Mouse (Mus musculus): ENCODE results near the gene Mrgprb1. TPM values are rescaled to one million over a fixed set of nuclear protein-coding genes. Genes with fewer than 3 reads are reported as not detected.
"Not testable (repeated sequence)": the region's sequence is repeated elsewhere in the genome, so short reads cannot be mapped to it uniquely, and the experiment has no call there.

The Mrgprb1 gene
- polyA plus RNA-seq (2015; fragmentation: Nextera tagmentation; extraction: Ambion mirVana), result not detected in 2 replicates

- H3K27ac ChIP-seq (ENCODE audit: low read length), result no peak within 1 kb of the TSS
- H3K4me2 ChIP-seq (ENCODE audit: low read depth, low read length), result no peak within 1 kb of the TSS
- no peaks in the 10 kb centered on the region for H3K27me3 ChIP-seq (ENCODE audit: control insufficient read depth, insufficient read depth, low read depth, low read length)
- no peaks in the 10 kb centered on the region for H3K4me1 ChIP-seq (replicated peaks; ENCODE audit: control insufficient read depth, insufficient read depth, low read length)
- no peak for ATAC-seq (ENCODE audit: low read depth)
- no peak within 1 kb of the TSS for H3K4me3 ChIP-seq (ENCODE audit: low read length)
- no peak within 1 kb of the TSS for H3K9ac ChIP-seq (ENCODE audit: low read length)
- no peaks in the 10 kb centered on the region for H3K36me3 ChIP-seq (ENCODE audit: control insufficient read depth, insufficient read depth, low read length)
- H3K9me3 ChIP-seq (ENCODE audit: control insufficient read depth, low read length), result 0 out of 2 replicates have a peak, but pooled peaks cover under 1% of the 10 kb centered on the region
- 78% methylated on average over 3 of the region's 3 CpGs for WGBS
These were observed at the start of gene Mrgprb1 for GRCm38 (mm10) chr7:48456242-48456641. Gene Mrgprb1 (minus strand): TSS chr7:48456342.

DNA sequence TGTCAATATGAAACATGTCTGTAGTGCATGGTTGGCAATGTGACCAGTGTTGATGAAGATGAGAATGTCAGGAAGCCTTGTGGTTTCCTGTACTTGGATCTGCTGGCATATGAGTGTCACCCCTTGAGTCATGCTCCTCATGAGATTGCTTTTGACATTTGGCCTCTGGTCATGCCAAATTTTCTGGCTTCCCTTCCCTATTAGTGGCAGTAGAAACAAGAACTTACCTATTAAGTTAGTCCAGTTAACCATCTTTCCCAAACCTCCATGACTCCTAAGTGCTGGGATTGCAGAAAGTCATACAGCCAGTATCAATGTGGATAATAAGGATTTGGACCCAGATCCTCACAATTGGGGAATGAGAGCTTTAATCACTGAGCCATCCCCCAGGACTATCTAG, 43.1 kb upstream of the Mrgprb1 start, which contains the start of gene Mrgprx2:
TSS of gene Mrgprx2 (minus strand) at position 101 of the 400 bp plus-strand sequence.
- no peak for ATAC-seq (ENCODE audit: low read depth)
- Histone ChIP-seq H3K27me3 (ENCODE audit: control insufficient read depth, insufficient read depth, low read depth, low read length) (no peaks in the 10 kb centered on the region), H3K9me3 (ENCODE audit: control insufficient read depth, low read length) (no peaks in the 10 kb centered on the region), H3K27ac (ENCODE audit: low read length) (no peak within 1 kb of the TSS), H3K4me1 (replicated peaks; ENCODE audit: control insufficient read depth, insufficient read depth, low read length) (no peaks in the 10 kb centered on the region), H3K9ac (ENCODE audit: low read length) (no peak within 1 kb of the TSS), H3K4me2 (ENCODE audit: low read depth, low read length) (no peak within 1 kb of the TSS), H3K4me3 (ENCODE audit: low read length) (no peak within 1 kb of the TSS), H3K36me3 (ENCODE audit: control insufficient read depth, insufficient read depth, low read length) (no peaks in the 10 kb centered on the region)

GRCm38 (mm10) chr7:48436581-48436980, 19.6 kb downstream of the Mrgprb1 start:
- no peak overlapping the region for H3K27ac ChIP-seq (ENCODE audit: low read length)
- H3K9me3 ChIP-seq (ENCODE audit: control insufficient read depth, low read length), result no peaks in the 10 kb centered on the region
- no peak overlapping the region for H3K4me3 ChIP-seq (ENCODE audit: low read length)
- no peak overlapping the region for H3K4me2 ChIP-seq (ENCODE audit: low read depth, low read length)
- H3K36me3 ChIP-seq (ENCODE audit: control insufficient read depth, insufficient read depth, low read length), result no peaks in the 10 kb centered on the region
- WGBS, result 33% methylated on average over 3 of the region's 3 CpGs
- ATAC-seq (ENCODE audit: low read depth), result no peak
- no peaks in the 10 kb centered on the region for H3K4me1 ChIP-seq (replicated peaks; ENCODE audit: control insufficient read depth, insufficient read depth, low read length)
- no peak overlapping the region for H3K9ac ChIP-seq (ENCODE audit: low read length)
- H3K27me3 ChIP-seq (ENCODE audit: control insufficient read depth, insufficient read depth, low read depth, low read length), result no peaks in the 10 kb centered on the region

DNA sequence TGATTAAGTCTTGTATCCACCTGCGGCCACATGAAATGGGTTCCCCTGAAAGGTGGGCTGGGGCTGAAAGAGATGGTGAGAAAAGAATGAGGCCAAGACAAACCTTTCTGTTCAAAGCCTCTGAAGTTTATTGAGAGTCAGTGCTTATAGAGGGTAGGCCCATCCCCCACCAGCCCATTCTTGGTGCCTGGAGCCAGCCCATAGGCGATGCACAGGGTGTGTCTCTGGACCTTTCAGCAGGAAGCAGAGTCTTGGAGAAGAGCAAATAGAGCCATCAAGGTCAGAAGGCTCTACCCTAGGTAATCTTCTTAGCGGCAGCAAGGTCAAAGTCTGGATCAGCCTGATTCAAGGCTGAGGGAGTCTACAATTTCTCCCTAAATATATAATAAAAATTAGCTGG, 20.2 kb downstream of the Mrgprb1 start:
- not testable (repeated sequence) for ATAC-seq (ENCODE audit: low read depth); H3K9me3 ChIP-seq (ENCODE audit: control insufficient read depth, low read length); H3K36me3 ChIP-seq (ENCODE audit: control insufficient read depth, insufficient read depth, low read length); H3K4me1 ChIP-seq (replicated peaks; ENCODE audit: control insufficient read depth, insufficient read depth, low read length); H3K4me3 ChIP-seq (ENCODE audit: low read length); H3K27me3 ChIP-seq (ENCODE audit: control insufficient read depth, insufficient read depth, low read depth, low read length); H3K4me2 ChIP-seq (ENCODE audit: low read depth, low read length); H3K9ac ChIP-seq (ENCODE audit: low read length); H3K27ac ChIP-seq (ENCODE audit: low read length)
- WGBS, result 70% methylated on average over 3 of the region's 3 CpGs

Other genes with a start within 250 kb of the Mrgprb1 start
- gene Mrgprb8, start 67.8 kb downstream of the Mrgprb1 start, polyA plus RNA-seq (2015; fragmentation: Nextera tagmentation; extraction: Ambion mirVana), result not detected in 2 replicates
- 0.05 TPM in 1 of 2 replicates, not detected in the other for gene Mrgprx2, start 43.0 kb upstream of the Mrgprb1 start, polyA plus RNA-seq (2015; fragmentation: Nextera tagmentation; extraction: Ambion mirVana)
- not detected in 2 replicates for gene Mrgprb2, start 101.7 kb upstream of the Mrgprb1 start, polyA plus RNA-seq (2015; fragmentation: Nextera tagmentation; extraction: Ambion mirVana)
- gene Mrgprb3, start 187.5 kb upstream of the Mrgprb1 start, polyA plus RNA-seq (2015; fragmentation: Nextera tagmentation; extraction: Ambion mirVana), result not detected in 2 replicates

Measured in lung, embryonic 16.5 days (tissue).